Comparison of ENCODE assay signal across 8 mouse cellular contexts in genomic region chr11:103114270-103114943, GRCm38 (mm10). TPM values are rescaled to one million over a fixed set of nuclear protein-coding genes. Genes with fewer than 3 reads are reported as not detected.
A peak's percentile ranks its signal among the peaks of the same experiment; 100 is the strongest.
DNase-seq lines count a peak whose midpoint lies in the region; ATAC-seq and TF ChIP-seq lines count a peak whose summit lies in the region.

No protein-coding gene starts in this region.

- H3K27ac ChIP-seq in heart, embryonic 15.5 days, result peak overlapping the region; percentile 85
- peak overlapping the region; percentile 95 for H3K27ac ChIP-seq in MEL (ENCODE audit: control insufficient read depth, low read depth, low read length)
- H3K27ac ChIP-seq in hindbrain, embryonic 10.5 days, result peak overlapping the region; percentile 95
- H3K27ac ChIP-seq in midbrain, embryonic 13.5 days, result peak overlapping the region; percentile 90

- H3K79me2 ChIP-seq in MEL (ENCODE audit: control insufficient read depth, insufficient read depth, low read length, poor library complexity), result peaks cover 29% of the 10 kb centered on the region

- H3K9ac ChIP-seq in heart, embryonic 15.5 days, result peak overlapping the region; percentile 67
- H3K9ac ChIP-seq in MEL (ENCODE audit: control insufficient read depth, low read depth, low read length, poor library complexity, severe bottlenecking), result peak overlapping the region; percentile 96
- H3K9ac ChIP-seq in midbrain, embryonic 13.5 days (replicated peaks), result peak overlapping the region; percentile 80

- no peaks in the 10 kb centered on the region for H3K27me3 ChIP-seq in heart, embryonic 15.5 days
- no peaks in the 10 kb centered on the region for H3K27me3 ChIP-seq in MEL (ENCODE audit: control insufficient read depth in 1 of 2, insufficient read depth in 2 of 2, low read length in 2 of 2)
- peaks cover 41% of the 10 kb centered on the region for H3K27me3 ChIP-seq in hindbrain, embryonic 10.5 days (ENCODE audit: insufficient read depth, poor library complexity, severe bottlenecking)
- H3K27me3 ChIP-seq in midbrain, embryonic 13.5 days, result peaks cover 38% of the 10 kb centered on the region

- DNase-seq in heart, postnatal 36 days, result no peak
- DNase-seq in MEL (ENCODE audit: low read depth, low spot score), result peak; percentile 93
- DNase-seq in hindbrain, embryonic 10.5 days (ENCODE audit: low spot score), result no peak
- DNase-seq in natural killer cell, adult 2 months (ENCODE audit: low spot score in 2 of 2), result no peak
- DNase-seq in spleen, adult 12 weeks (ENCODE audit: low spot score), result no peak
- DNase-seq in urinary bladder, postnatal 14 days (ENCODE audit: low spot score), result no peak

- no peak for TF ChIP-seq RAD21 in MEL (IDR thresholded peaks at IDR 0.05; ENCODE audit: low read depth, low read length)

- 87% methylated on average over 11 of the region's 11 CpGs for WGBS in heart, embryonic 15.5 days
- WGBS in hindbrain, embryonic 10.5 days, result 87% methylated on average over 11 of the region's 11 CpGs
- 88% methylated on average over 11 of the region's 11 CpGs for WGBS in midbrain, embryonic 13.5 days

- intact Hi-C loops in heart, postnatal 36 days (cut with DNase I), result no loop called here

- peak in 1 of 2 experiments; percentile 36; a peak in 2 of 4 replicates for TF ChIP-seq EP300 in MEL (IDR thresholded peaks at IDR 0.05; ENCODE audit: low read depth in 1 of 2, low read length in 2 of 2)

- H3K36me3 ChIP-seq in heart, embryonic 15.5 days, result no peaks in the 10 kb centered on the region
- peaks cover 0 to 16% of the 10 kb centered on the region in 2 experiments; a peak in 2 of 4 replicates for H3K36me3 ChIP-seq in MEL (ENCODE audit: control insufficient read depth in 1 of 2, insufficient read depth in 2 of 2, low read length in 2 of 2)
- no peaks in the 10 kb centered on the region for H3K36me3 ChIP-seq in hindbrain, embryonic 10.5 days
- H3K36me3 ChIP-seq in midbrain, embryonic 13.5 days, result no peaks in the 10 kb centered on the region

- H3K9me3 ChIP-seq in heart, embryonic 15.5 days (replicated peaks), result no peaks in the 10 kb centered on the region
- H3K9me3 ChIP-seq in MEL (replicated peaks; ENCODE audit: insufficient read depth, low read length), result no peaks in the 10 kb centered on the region
- H3K9me3 ChIP-seq in hindbrain, embryonic 10.5 days, result no peaks in the 10 kb centered on the region
- no peaks in the 10 kb centered on the region for H3K9me3 ChIP-seq in midbrain, embryonic 13.5 days

- H3K4me1 ChIP-seq in heart, embryonic 15.5 days (replicated peaks), result peaks cover 47% of the 10 kb centered on the region
- peaks cover 7 to 8% of the 10 kb centered on the region in 2 experiments; a peak in 3 of 4 replicates for H3K4me1 ChIP-seq in MEL (ENCODE audit: control insufficient read depth in 1 of 2, insufficient read depth in 2 of 2, low read length in 2 of 2)
- H3K4me1 ChIP-seq in hindbrain, embryonic 10.5 days (replicated peaks), result peaks cover 55% of the 10 kb centered on the region
- H3K4me1 ChIP-seq in midbrain, embryonic 13.5 days (replicated peaks), result peaks cover 54% of the 10 kb centered on the region

- peak; percentile 34 to 41; a peak in 2 of 4 replicates for TF ChIP-seq POLR2A in MEL (IDR thresholded peaks at IDR 0.05; ENCODE audit: control insufficient read depth in 1 of 2, insufficient read depth in 1 of 2, low read depth in 1 of 2, low read length in 2 of 2, poor library complexity in 1 of 2)

- H3K4me2 ChIP-seq in heart, embryonic 15.5 days, result peak overlapping the region; percentile 71
- peak overlapping the region; percentile 68 for H3K4me2 ChIP-seq in midbrain, embryonic 13.5 days (replicated peaks)

- TF ChIP-seq CTCF in MEL (IDR thresholded peaks at IDR 0.05 in 2 of 3, conservative IDR thresholded peaks at IDR 0.05 in 1 of 3; ENCODE audit: control insufficient read depth in 1 of 3, insufficient read depth in 1 of 3, low read depth in 2 of 3, low read length in 3 of 3, poor library complexity in 1 of 3, severe bottlenecking in 1 of 3), result no peak

- H3K4me3 ChIP-seq in heart, embryonic 15.5 days, result peak overlapping the region; percentile 61
- peak overlapping the region; percentile 61 to 85 for H3K4me3 ChIP-seq in MEL (ENCODE audit: control insufficient read depth in 1 of 2, insufficient read depth in 1 of 2, low read depth in 2 of 2, low read length in 2 of 2)
- peak overlapping the region; percentile 61 for H3K4me3 ChIP-seq in hindbrain, embryonic 10.5 days
- H3K4me3 ChIP-seq in midbrain, embryonic 13.5 days (replicated peaks), result peak overlapping the region; percentile 59

- ATAC-seq in heart, embryonic 15.5 days (replicated peaks; ENCODE audit: insufficient number of reproducible peaks, insufficient read depth, low FRiP score, low read depth), result no peak
- no peak for ATAC-seq in midbrain, embryonic 13.5 days

TF ChIP-seq in MEL, 35 proteins besides CTCF, POLR2A, EP300 and RAD21 (continues in another document):
- peak; percentile 76; the same call in 1 of the 2 replicates for TF ChIP-seq ZMIZ1 (IDR thresholded peaks at IDR 0.05; ENCODE audit: low read depth, low read length)
- peak; percentile 62; the same call in 1 of the 2 replicates for TF ChIP-seq HCFC1 (IDR thresholded peaks at IDR 0.05; ENCODE audit: low read depth, low read length)
- peak; percentile 65 for TF ChIP-seq NELFE (IDR thresholded peaks at IDR 0.05; ENCODE audit: low read depth, low read length)
- TF ChIP-seq USF1 (IDR thresholded peaks at IDR 0.05; ENCODE audit: low read depth, low read length), result peak; percentile 93
- TF ChIP-seq BHLHE40 (IDR thresholded peaks at IDR 0.05; ENCODE audit: borderline replicate concordance, low read depth, low read length), result peak; percentile 69; the same call in 1 of the 2 replicates
- TF ChIP-seq MEF2A (IDR thresholded peaks at IDR 0.05; ENCODE audit: extremely low read depth, insufficient replicate concordance, low read depth, low read length, poor library complexity, severe bottlenecking), result no peak
- peak; percentile 86 for TF ChIP-seq TBP (IDR thresholded peaks at IDR 0.05; ENCODE audit: low read depth, low read length)
- no peak for TF ChIP-seq JUND (IDR thresholded peaks at IDR 0.05; ENCODE audit: low read depth, low read length)
- TF ChIP-seq MAFK (IDR thresholded peaks at IDR 0.05; ENCODE audit: borderline replicate concordance, low read depth, low read length), result peak; percentile 68; the same call in 1 of the 2 replicates
- TF ChIP-seq KAT2A (conservative IDR thresholded peaks at IDR 0.05; ENCODE audit: low read depth, low read length), result no peak; the same call in 1 of the 2 replicates
- TF ChIP-seq ETS1 (IDR thresholded peaks at IDR 0.05; ENCODE audit: low read depth, low read length), result peak; percentile 89
- TF ChIP-seq ZNF384 (IDR thresholded peaks at IDR 0.05; ENCODE audit: low read depth, low read length), result peak; percentile 75
- TF ChIP-seq SIN3A (IDR thresholded peaks at IDR 0.05; ENCODE audit: low read length), result peak; percentile 87
- TF ChIP-seq POLR2AphosphoS2 (IDR thresholded peaks at IDR 0.05; ENCODE audit: low read length), result peak; percentile 65; the same call in 1 of the 2 replicates

RNA-seq across cellular contexts. Expression of gene Hexim1, which starts 1.6 kb away (rescaled TPM):
- polyA plus RNA-seq in heart, embryonic 15.5 days (2015; fragmentation: Nextera tagmentation; extraction: Ambion mirVana), result 2.6 and 3.0 TPM in 2 replicates
- total RNA-seq in heart, postnatal 36 days (2021), result 10 to 100 TPM; 18.0 to 20.5 TPM
- total RNA-seq in MEL (2012; rRNA removed), result 17.3 and 18.4 TPM in 2 replicates
- polyA plus RNA-seq in MEL (2012; ENCODE audit: insufficient read depth in 1 of 2, insufficient read length in 2 of 2, low read depth in 1 of 2, low replicate concordance in 2 of 2, missing spikeins in 1 of 2), result 10 to 100 TPM in 1 of 2 experiments, not detected in 1; 25.4 TPM
- 1.7 and 2.3 TPM in 2 replicates for polyA plus RNA-seq in hindbrain, embryonic 10.5 days (2016; fragmentation: Nextera tagmentation; extraction: Ambion mirVana)
- 3.5 and 3.9 TPM in 2 replicates for polyA plus RNA-seq in midbrain, embryonic 13.5 days (2015; fragmentation: Nextera tagmentation; extraction: Ambion mirVana)

RNA-seq across cellular contexts. Expression of gene Acbd4, which starts 12.9 kb away (rescaled TPM):
- 18.5 and 23.7 TPM in 2 replicates for polyA plus RNA-seq in heart, embryonic 15.5 days (2015; fragmentation: Nextera tagmentation; extraction: Ambion mirVana)
- total RNA-seq in heart, postnatal 36 days (2021), result 10 to 100 TPM; 37.4 to 41.4 TPM
- 15.2 and 16.6 TPM in 2 replicates for total RNA-seq in MEL (2012; rRNA removed)
- 10 to 100 TPM in 1 of 2 experiments, not detected in 1; 18.3 TPM for polyA plus RNA-seq in MEL (2012; ENCODE audit: insufficient read depth in 1 of 2, insufficient read length in 2 of 2, low read depth in 1 of 2, low replicate concordance in 2 of 2, missing spikeins in 1 of 2)
- polyA plus RNA-seq in hindbrain, embryonic 10.5 days (2016; fragmentation: Nextera tagmentation; extraction: Ambion mirVana), result 7.7 and 8.3 TPM in 2 replicates
- 6.5 and 7.8 TPM in 2 replicates for polyA plus RNA-seq in midbrain, embryonic 13.5 days (2015; fragmentation: Nextera tagmentation; extraction: Ambion mirVana)

RNA-seq across cellular contexts. Expression of gene Plcd3, which starts 12.9 kb away (rescaled TPM):
- polyA plus RNA-seq in heart, embryonic 15.5 days (2015; fragmentation: Nextera tagmentation; extraction: Ambion mirVana), result 11.0 and 11.8 TPM in 2 replicates
- total RNA-seq in heart, postnatal 36 days (2021), result 10 to 100 TPM; 16.1 to 18.3 TPM
- 1.7 and 2.0 TPM in 2 replicates for total RNA-seq in MEL (2012; rRNA removed)
- 1 to 10 TPM in 1 of 2 experiments, not detected in 1; 2.6 TPM for polyA plus RNA-seq in MEL (2012; ENCODE audit: insufficient read depth in 1 of 2, insufficient read length in 2 of 2, low read depth in 1 of 2, low replicate concordance in 2 of 2, missing spikeins in 1 of 2)
- 1.6 and 1.9 TPM in 2 replicates for polyA plus RNA-seq in hindbrain, embryonic 10.5 days (2016; fragmentation: Nextera tagmentation; extraction: Ambion mirVana)
- polyA plus RNA-seq in midbrain, embryonic 13.5 days (2015; fragmentation: Nextera tagmentation; extraction: Ambion mirVana), result 0.99 and 1.1 TPM in 2 replicates

RNA-seq across cellular contexts. Expression of gene Hexim2, which starts 17.8 kb away (rescaled TPM):
- polyA plus RNA-seq in heart, embryonic 15.5 days (2015; fragmentation: Nextera tagmentation; extraction: Ambion mirVana), result 5.5 and 6.4 TPM in 2 replicates
- 1 to 10 TPM; 2.0 to 2.1 TPM for total RNA-seq in heart, postnatal 36 days (2021)
- 12.3 and 17.2 TPM in 2 replicates for total RNA-seq in MEL (2012; rRNA removed)
- 10 to 100 TPM in 1 of 2 experiments, not detected in 1; 12.5 TPM for polyA plus RNA-seq in MEL (2012; ENCODE audit: insufficient read depth in 1 of 2, insufficient read length in 2 of 2, low read depth in 1 of 2, low replicate concordance in 2 of 2, missing spikeins in 1 of 2)
- 7.7 and 8.9 TPM in 2 replicates for polyA plus RNA-seq in hindbrain, embryonic 10.5 days (2016; fragmentation: Nextera tagmentation; extraction: Ambion mirVana)
- 18.8 and 20.0 TPM in 2 replicates for polyA plus RNA-seq in midbrain, embryonic 13.5 days (2015; fragmentation: Nextera tagmentation; extraction: Ambion mirVana)

RNA-seq across cellular contexts. Expression of gene Fmnl1, which starts 56.5 kb away (rescaled TPM):
- polyA plus RNA-seq in heart, embryonic 15.5 days (2015; fragmentation: Nextera tagmentation; extraction: Ambion mirVana), result 1.5 and 4.6 TPM in 2 replicates
- 10 to 100 TPM; 12.4 to 20.9 TPM for total RNA-seq in heart, postnatal 36 days (2021)
- total RNA-seq in MEL (2012; rRNA removed), result 1.4 and 1.7 TPM in 2 replicates
- polyA plus RNA-seq in MEL (2012; ENCODE audit: insufficient read depth in 1 of 2, insufficient read length in 2 of 2, low read depth in 1 of 2, low replicate concordance in 2 of 2, missing spikeins in 1 of 2), result 10 to 100 TPM in 1 of 2 experiments, not detected in 1; 17.2 TPM
- 0.72 and 1.5 TPM in 2 replicates for polyA plus RNA-seq in hindbrain, embryonic 10.5 days (2016; fragmentation: Nextera tagmentation; extraction: Ambion mirVana)
- polyA plus RNA-seq in midbrain, embryonic 13.5 days (2015; fragmentation: Nextera tagmentation; extraction: Ambion mirVana), result 1.7 and 3.7 TPM in 2 replicates
